Mouse (Mus musculus): ENCODE data around the gene Rita1. TPM values are rescaled to one million over a fixed set of nuclear protein-coding genes. Genes with fewer than 3 reads are reported as not detected.

The Rita1 gene
- polyA plus RNA-seq, 1 experiment from 2014 or later, result 12.3 TPM

- H3K4me3 ChIP-seq (ENCODE audit: low read depth, low read length), result no peak overlapping the region
- no peaks in the 10 kb centered on the region for H3K27me3 ChIP-seq (ENCODE audit: control insufficient read depth, insufficient read depth, low read length)
- no peaks in the 10 kb centered on the region for H3K9me3 ChIP-seq (ENCODE audit: control insufficient read depth, low read length)
- no peaks in the 10 kb centered on the region for H3K36me3 ChIP-seq (ENCODE audit: control insufficient read depth, insufficient read depth, low read length)
- ATAC-seq (ENCODE audit: insufficient read depth, low FRiP score, low TSS enrichment), result no peak
- H3K4me2 ChIP-seq (ENCODE audit: low read depth), result no peak overlapping the region
- peak; percentile 57 for DNase-seq (ENCODE audit: low spot score)
- H3K9ac ChIP-seq (ENCODE audit: low read length), result no peak overlapping the region; the same call in 1 of the 2 replicates
- H3K27ac ChIP-seq (ENCODE audit: low read depth, low read length), result peak overlapping the region; percentile 68
- peaks cover 29% of the 10 kb centered on the region for H3K4me1 ChIP-seq (ENCODE audit: control insufficient read depth, insufficient read depth, low read length)
- 49% methylated on average over 12 of the region's 12 CpGs for WGBS
These were observed 33.8 kb downstream of the Rita1 start for GRCm38 (mm10) chr5:120578504-120579081.

- no peak overlapping the region for H3K4me3 ChIP-seq (ENCODE audit: low read depth, low read length)
- H3K9me3 ChIP-seq (ENCODE audit: control insufficient read depth, low read length), result no peaks in the 10 kb centered on the region
- no peak overlapping the region for H3K4me2 ChIP-seq (ENCODE audit: low read depth)
- WGBS, result 34% methylated on average over 10 of the region's 10 CpGs
- no peak for ATAC-seq (ENCODE audit: insufficient read depth, low FRiP score, low TSS enrichment)
- peak; percentile 47 for DNase-seq (ENCODE audit: low spot score)
- H3K9ac ChIP-seq (ENCODE audit: low read length), result peak overlapping the region; percentile 18; the same call in 1 of the 2 replicates
- peaks cover 29% of the 10 kb centered on the region for H3K4me1 ChIP-seq (ENCODE audit: control insufficient read depth, insufficient read depth, low read length)
- H3K36me3 ChIP-seq (ENCODE audit: control insufficient read depth, insufficient read depth, low read length), result no peaks in the 10 kb centered on the region
- peak overlapping the region; percentile 68 for H3K27ac ChIP-seq (ENCODE audit: low read depth, low read length)
- H3K27me3 ChIP-seq (ENCODE audit: control insufficient read depth, insufficient read depth, low read length), result no peaks in the 10 kb centered on the region
These were observed 34.4 kb downstream of the Rita1 start for GRCm38 (mm10) chr5:120577935-120578441.

GRCm38 (mm10) chr5:120576781-120577301 is 35.5 kb downstream of the Rita1 start:
- 75% methylated on average over 11 of the region's 11 CpGs for WGBS
- Histone ChIP-seq H3K36me3 (ENCODE audit: control insufficient read depth, insufficient read depth, low read length) (no peaks in the 10 kb centered on the region), H3K4me3 (ENCODE audit: low read depth, low read length) (no peak overlapping the region), H3K4me2 (ENCODE audit: low read depth) (no peak overlapping the region), H3K27me3 (ENCODE audit: control insufficient read depth, insufficient read depth, low read length) (no peaks in the 10 kb centered on the region), H3K9me3 (ENCODE audit: control insufficient read depth, low read length) (no peaks in the 10 kb centered on the region), H3K9ac (ENCODE audit: low read length) (no peak overlapping the region), H3K4me1 (ENCODE audit: control insufficient read depth, insufficient read depth, low read length) (peaks cover 29% of the 10 kb centered on the region), H3K27ac (ENCODE audit: low read depth, low read length) (no peak overlapping the region)
- ATAC-seq (ENCODE audit: insufficient read depth, low FRiP score, low TSS enrichment) (no peak), DNase-seq (ENCODE audit: low spot score) (no peak)

GRCm38 (mm10) chr5:120574469-120575063 is 37.8 kb downstream of the Rita1 start:
- H3K27ac ChIP-seq (ENCODE audit: low read depth, low read length), result no peak overlapping the region

GRCm38 (mm10) chr5:120571056-120571740 is 41.2 kb downstream of the Rita1 start:
- H3K9ac ChIP-seq (ENCODE audit: low read length), result no peak overlapping the region
- H3K4me2 ChIP-seq (ENCODE audit: low read depth), result no peak overlapping the region
- peaks cover 37% of the 10 kb centered on the region for H3K4me1 ChIP-seq (ENCODE audit: control insufficient read depth, insufficient read depth, low read length)
- H3K27me3 ChIP-seq (ENCODE audit: control insufficient read depth, insufficient read depth, low read length), result no peaks in the 10 kb centered on the region
- peak; percentile 34 for DNase-seq (ENCODE audit: low spot score)
- no peak overlapping the region for H3K4me3 ChIP-seq (ENCODE audit: low read depth, low read length)
- H3K27ac ChIP-seq (ENCODE audit: low read depth, low read length), result no peak overlapping the region
- no peaks in the 10 kb centered on the region for H3K9me3 ChIP-seq (ENCODE audit: control insufficient read depth, low read length)
- no peaks in the 10 kb centered on the region for H3K36me3 ChIP-seq (ENCODE audit: control insufficient read depth, insufficient read depth, low read length)
- no peak for ATAC-seq (ENCODE audit: insufficient read depth, low FRiP score, low TSS enrichment)
- 35% methylated on average over 14 of the region's 14 CpGs for WGBS

More at GRCm38 (mm10) chr5:120574469-120575063, 37.8 kb downstream of the Rita1 start:
- Histone ChIP-seq H3K9me3 (ENCODE audit: control insufficient read depth, low read length) (no peaks in the 10 kb centered on the region), H3K4me3 (ENCODE audit: low read depth, low read length) (no peak overlapping the region), H3K4me1 (ENCODE audit: control insufficient read depth, insufficient read depth, low read length) (peaks cover 30% of the 10 kb centered on the region), H3K4me2 (ENCODE audit: low read depth) (no peak overlapping the region), H3K9ac (ENCODE audit: low read length) (no peak overlapping the region), H3K36me3 (ENCODE audit: control insufficient read depth, insufficient read depth, low read length) (no peaks in the 10 kb centered on the region), H3K27me3 (ENCODE audit: control insufficient read depth, insufficient read depth, low read length) (no peaks in the 10 kb centered on the region)
- 72% methylated on average over 10 of the region's 10 CpGs for WGBS
- no peak for ATAC-seq (ENCODE audit: insufficient read depth, low FRiP score, low TSS enrichment)
- no peak for DNase-seq (ENCODE audit: low spot score)

GRCm38 (mm10) chr5:120570289-120570897 is 42.0 kb downstream of the Rita1 start:
- DNase-seq (ENCODE audit: low spot score) (no peak), ATAC-seq (ENCODE audit: insufficient read depth, low FRiP score, low TSS enrichment) (no peak)
- Histone ChIP-seq H3K27me3 (ENCODE audit: control insufficient read depth, insufficient read depth, low read length) (no peaks in the 10 kb centered on the region), H3K4me2 (ENCODE audit: low read depth) (no peak overlapping the region), H3K9me3 (ENCODE audit: control insufficient read depth, low read length) (no peaks in the 10 kb centered on the region), H3K4me1 (ENCODE audit: control insufficient read depth, insufficient read depth, low read length) (peaks cover 46% of the 10 kb centered on the region), H3K4me3 (ENCODE audit: low read depth, low read length) (no peak overlapping the region), H3K9ac (ENCODE audit: low read length) (no peak overlapping the region), H3K36me3 (ENCODE audit: control insufficient read depth, insufficient read depth, low read length) (no peaks in the 10 kb centered on the region), H3K27ac (ENCODE audit: low read depth, low read length) (no peak overlapping the region)
- WGBS, result 81% methylated on average over 11 of the region's 11 CpGs

GRCm38 (mm10) chr5:120569791-120570190 is 42.6 kb downstream of the Rita1 start:
- WGBS, result 78% methylated on average over 3 of the region's 3 CpGs
- Histone ChIP-seq H3K36me3 (ENCODE audit: control insufficient read depth, insufficient read depth, low read length) (no peaks in the 10 kb centered on the region), H3K9ac (ENCODE audit: low read length) (no peak overlapping the region), H3K4me1 (ENCODE audit: control insufficient read depth, insufficient read depth, low read length) (peaks cover 51% of the 10 kb centered on the region), H3K9me3 (ENCODE audit: control insufficient read depth, low read length) (no peaks in the 10 kb centered on the region), H3K4me2 (ENCODE audit: low read depth) (no peak overlapping the region), H3K27me3 (ENCODE audit: control insufficient read depth, insufficient read depth, low read length) (no peaks in the 10 kb centered on the region), H3K27ac (ENCODE audit: low read depth, low read length) (no peak overlapping the region), H3K4me3 (ENCODE audit: low read depth, low read length) (no peak overlapping the region)
- ATAC-seq (ENCODE audit: insufficient read depth, low FRiP score, low TSS enrichment), result no peak
- DNase-seq (ENCODE audit: low spot score), result no peak

- WGBS, result 86% methylated on average over 4 of the region's 4 CpGs
- H3K4me1 ChIP-seq (ENCODE audit: control insufficient read depth, insufficient read depth, low read length), result peaks cover 57% of the 10 kb centered on the region
- ATAC-seq (ENCODE audit: insufficient read depth, low FRiP score, low TSS enrichment) (no peak), DNase-seq (ENCODE audit: low spot score) (no peak)
- no peaks in the 10 kb centered on the region for H3K9me3 ChIP-seq (ENCODE audit: control insufficient read depth, low read length)
- H3K36me3 ChIP-seq (ENCODE audit: control insufficient read depth, insufficient read depth, low read length), result no peaks in the 10 kb centered on the region
- H3K27me3 ChIP-seq (ENCODE audit: control insufficient read depth, insufficient read depth, low read length), result no peaks in the 10 kb centered on the region
- H3K9ac ChIP-seq (ENCODE audit: low read length), result peak overlapping the region; percentile 20; the same call in 1 of the 2 replicates
- H3K4me2 ChIP-seq (ENCODE audit: low read depth), result no peak overlapping the region
- H3K4me3 ChIP-seq (ENCODE audit: low read depth, low read length), result no peak overlapping the region
- H3K27ac ChIP-seq (ENCODE audit: low read depth, low read length), result peak overlapping the region; percentile 92; the same call in 1 of the 2 replicates
These were observed 43.4 kb downstream of the Rita1 start for GRCm38 (mm10) chr5:120568964-120569363.

All from neural tube, embryonic 11.5 days (tissue).